Mouse (Mus musculus): ENCODE data around the gene Enkd1.

DNA sequence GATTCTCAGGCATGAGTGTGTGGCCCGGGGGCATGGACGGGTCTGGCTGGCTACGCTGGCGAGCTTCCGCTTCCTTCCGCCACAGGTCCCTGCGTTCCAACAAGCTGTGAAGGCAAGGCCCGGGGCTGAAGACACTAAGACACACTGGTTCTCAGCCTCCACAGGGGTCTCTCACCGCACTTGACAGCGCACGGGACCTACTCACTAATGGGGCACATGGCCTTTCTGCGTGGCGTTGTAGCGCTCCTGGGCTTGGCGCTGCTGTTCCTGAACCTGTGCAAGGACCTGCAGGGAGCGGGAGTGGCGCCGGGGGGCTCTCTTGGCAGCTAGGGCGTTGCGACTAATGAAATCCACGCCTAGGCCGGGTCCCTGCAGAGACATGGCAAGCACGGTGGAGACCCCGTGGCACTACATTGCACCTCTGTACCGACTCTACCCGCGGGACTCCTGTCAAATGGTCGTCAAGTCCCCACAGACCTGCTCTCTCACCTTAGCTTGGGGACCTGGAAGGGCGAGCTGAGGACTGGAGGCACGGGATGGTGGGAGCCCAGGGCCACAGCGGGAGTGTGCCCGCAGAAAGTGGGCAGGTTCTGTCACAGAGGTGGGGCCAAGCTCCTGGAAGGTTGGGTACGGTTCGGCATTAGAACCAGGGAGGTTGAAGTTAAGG is 3.7 kb downstream of the Enkd1 start:
- TF ChIP-seq CTCF (IDR thresholded peaks at IDR 0.05; ENCODE audit: borderline replicate concordance, insufficient read depth, low read length), result no peak
- no peak for TF ChIP-seq POLR2A (IDR thresholded peaks at IDR 0.05; ENCODE audit: low read depth, low read length)
